Mouse (Mus musculus): ENCODE data around the gene Scnn1a. TPM values are rescaled to one million over a fixed set of nuclear protein-coding genes. Genes with fewer than 3 reads are reported as not detected.

Gene Scnn1a
- polyA plus RNA-seq, 1 experiment from 2014 or later, result 9.0 TPM

GRCm38 (mm10) chr6:125308921-125309320 lies 11.5 kb upstream of the Scnn1a start:
- DNase-seq (ENCODE audit: low spot score), result no peak

GRCm38 (mm10) chr6:125309406-125309805 lies 11.1 kb upstream of the Scnn1a start:
- no peak for DNase-seq (ENCODE audit: low spot score)

GRCm38 (mm10) chr6:125312171-125312570 lies 8.3 kb upstream of the Scnn1a start:
- no peak for DNase-seq (ENCODE audit: low spot score)

- no peak for DNase-seq (ENCODE audit: low spot score)
Observed at GRCm38 (mm10) chr6:125312581-125313355, 7.7 kb upstream of the Scnn1a start.

- peak; percentile 20 for DNase-seq (ENCODE audit: low spot score)
Observed at GRCm38 (mm10) chr6:125313546-125314230, 6.8 kb upstream of the Scnn1a start, which contains the start of gene Ltbr. TSS of gene Ltbr (minus strand) at chr6:125313885.

GRCm38 (mm10) chr6:125314231-125314563 lies 6.3 kb upstream of the Scnn1a start:
- DNase-seq (ENCODE audit: low spot score), result no peak

- no peak for DNase-seq (ENCODE audit: low spot score)
Observed at GRCm38 (mm10) chr6:125314746-125315145, 5.7 kb upstream of the Scnn1a start.

- no peak for DNase-seq (ENCODE audit: low spot score)
Observed at GRCm38 (mm10) chr6:125317077-125317476, 3.4 kb upstream of the Scnn1a start.

- no peak for DNase-seq (ENCODE audit: low spot score)
Observed at GRCm38 (mm10) chr6:125318981-125319918, 1.2 kb upstream of the Scnn1a start.

- no peak for DNase-seq (ENCODE audit: low spot score)
Observed at GRCm38 (mm10) chr6:125319919-125320296, 551 bp upstream of the Scnn1a start.

GRCm38 (mm10) chr6:125321114-125321855 lies 826 bp downstream of the Scnn1a start:
- DNase-seq (ENCODE audit: low spot score), result no peak

GRCm38 (mm10) chr6:125322794-125323193 lies 2.3 kb downstream of the Scnn1a start:
- no peak for DNase-seq (ENCODE audit: low spot score)

- no peak for DNase-seq (ENCODE audit: low spot score)
Observed at GRCm38 (mm10) chr6:125323547-125323946, 3.1 kb downstream of the Scnn1a start.

- no peak for DNase-seq (ENCODE audit: low spot score)
Observed at GRCm38 (mm10) chr6:125325337-125325736, 4.9 kb downstream of the Scnn1a start.

GRCm38 (mm10) chr6:125328243-125328642 lies 7.8 kb downstream of the Scnn1a start:
- DNase-seq (ENCODE audit: low spot score), result peak; percentile 55

- peak; percentile 49 for DNase-seq (ENCODE audit: low spot score)
Observed at GRCm38 (mm10) chr6:125330626-125331326, 10.3 kb downstream of the Scnn1a start.

- DNase-seq (ENCODE audit: low spot score), result no peak
Observed at GRCm38 (mm10) chr6:125333112-125333899, 12.8 kb downstream of the Scnn1a start.

- DNase-seq (ENCODE audit: low spot score), result no peak
Observed at GRCm38 (mm10) chr6:125334356-125334755, 13.9 kb downstream of the Scnn1a start.
